Mouse (Mus musculus): ENCODE results near the gene Zswim8. TPM values are rescaled to one million over a fixed set of nuclear protein-coding genes. Genes with fewer than 3 reads are reported as not detected.

Gene Zswim8
- polyA plus RNA-seq, 1 experiment from 2014 or later: 47.7 TPM

GRCm38 (mm10) chr14:20713832-20714231, 6.5 kb downstream of the Zswim8 start:
- Histone ChIP-seq H3K36me3 (ENCODE audit: control insufficient read depth, insufficient read depth, low read length) (peaks cover 88% of the 10 kb centered on the region), H3K4me2 (ENCODE audit: low read length) (no peak overlapping the region), H3K4me3 (replicated peaks; ENCODE audit: low read depth, low read length) (no peak overlapping the region), H3K27ac (replicated peaks; ENCODE audit: low read depth, low read length) (no peak overlapping the region), H3K9ac (replicated peaks; ENCODE audit: low read length) (no peak overlapping the region), H3K9me3 (ENCODE audit: control insufficient read depth, low read length) (no peaks in the 10 kb centered on the region), H3K4me1 (ENCODE audit: control insufficient read depth, insufficient read depth, low read length) (peaks cover 9% of the 10 kb centered on the region), H3K27me3 (ENCODE audit: control insufficient read depth, insufficient read depth, low read length) (no peaks in the 10 kb centered on the region)
- ATAC-seq (ENCODE audit: low FRiP score, low TSS enrichment) (no peak), DNase-seq (no peak)
- 78% methylated on average over 11 of the region's 11 CpGs for WGBS

- no peaks in the 10 kb centered on the region for H3K27me3 ChIP-seq (ENCODE audit: control insufficient read depth, insufficient read depth, low read length)
- H3K9ac ChIP-seq (replicated peaks; ENCODE audit: low read length): no peak overlapping the region
- no peak overlapping the region for H3K4me2 ChIP-seq (ENCODE audit: low read length)
- H3K36me3 ChIP-seq (ENCODE audit: control insufficient read depth, insufficient read depth, low read length): peaks cover 100% of the 10 kb centered on the region
- 87% methylated on average over 10 of the region's 10 CpGs for WGBS
- no peak overlapping the region for H3K4me3 ChIP-seq (replicated peaks; ENCODE audit: low read depth, low read length)
- no peaks in the 10 kb centered on the region for H3K9me3 ChIP-seq (ENCODE audit: control insufficient read depth, low read length)
- no peak overlapping the region for H3K27ac ChIP-seq (replicated peaks; ENCODE audit: low read depth, low read length)
- ATAC-seq (ENCODE audit: low FRiP score, low TSS enrichment) (no peak), DNase-seq (no peak)
- H3K4me1 ChIP-seq (ENCODE audit: control insufficient read depth, insufficient read depth, low read length): no peaks in the 10 kb centered on the region
Observed at GRCm38 (mm10) chr14:20718443-20718842, 11.1 kb downstream of the Zswim8 start.

- DNase-seq (no peak), ATAC-seq (ENCODE audit: low FRiP score, low TSS enrichment) (no peak)
- Histone ChIP-seq H3K9me3 (ENCODE audit: control insufficient read depth, low read length) (no peaks in the 10 kb centered on the region), H3K9ac (replicated peaks; ENCODE audit: low read length) (no peak overlapping the region), H3K36me3 (ENCODE audit: control insufficient read depth, insufficient read depth, low read length) (peaks cover 99% of the 10 kb centered on the region), H3K4me2 (ENCODE audit: low read length) (no peak overlapping the region), H3K4me3 (replicated peaks; ENCODE audit: low read depth, low read length) (no peak overlapping the region), H3K4me1 (ENCODE audit: control insufficient read depth, insufficient read depth, low read length) (no peaks in the 10 kb centered on the region), H3K27me3 (ENCODE audit: control insufficient read depth, insufficient read depth, low read length) (no peaks in the 10 kb centered on the region), H3K27ac (replicated peaks; ENCODE audit: low read depth, low read length) (no peak overlapping the region)
- 98% methylated on average over 12 of the region's 12 CpGs for WGBS
Observed at GRCm38 (mm10) chr14:20719767-20720166, 12.4 kb downstream of the Zswim8 start.

- H3K4me1 ChIP-seq (ENCODE audit: control insufficient read depth, insufficient read depth, low read length): no peaks in the 10 kb centered on the region
- H3K27me3 ChIP-seq (ENCODE audit: control insufficient read depth, insufficient read depth, low read length): no peaks in the 10 kb centered on the region
- H3K9ac ChIP-seq (replicated peaks; ENCODE audit: low read length): no peak overlapping the region
- no peak overlapping the region for H3K4me3 ChIP-seq (replicated peaks; ENCODE audit: low read depth, low read length)
- H3K9me3 ChIP-seq (ENCODE audit: control insufficient read depth, low read length): no peaks in the 10 kb centered on the region
- no peak for DNase-seq
- no peak overlapping the region for H3K4me2 ChIP-seq (ENCODE audit: low read length)
- H3K36me3 ChIP-seq (ENCODE audit: control insufficient read depth, insufficient read depth, low read length): peaks cover 96% of the 10 kb centered on the region
- no peak overlapping the region for H3K27ac ChIP-seq (replicated peaks; ENCODE audit: low read depth, low read length)
- 90% methylated on average over 4 of the region's 4 CpGs for WGBS
- ATAC-seq (ENCODE audit: low FRiP score, low TSS enrichment): no peak
Observed at GRCm38 (mm10) chr14:20721371-20721770, 14.0 kb downstream of the Zswim8 start.

- Histone ChIP-seq H3K27ac (replicated peaks; ENCODE audit: low read depth, low read length) (no peak overlapping the region), H3K4me1 (ENCODE audit: control insufficient read depth, insufficient read depth, low read length) (no peaks in the 10 kb centered on the region), H3K4me2 (ENCODE audit: low read length) (no peak overlapping the region), H3K27me3 (ENCODE audit: control insufficient read depth, insufficient read depth, low read length) (no peaks in the 10 kb centered on the region), H3K36me3 (ENCODE audit: control insufficient read depth, insufficient read depth, low read length) (peaks cover 96% of the 10 kb centered on the region), H3K9ac (replicated peaks; ENCODE audit: low read length) (no peak overlapping the region), H3K9me3 (ENCODE audit: control insufficient read depth, low read length) (no peaks in the 10 kb centered on the region), H3K4me3 (replicated peaks; ENCODE audit: low read depth, low read length) (no peak overlapping the region)
- ATAC-seq (ENCODE audit: low FRiP score, low TSS enrichment) (no peak), DNase-seq (no peak)
- WGBS: 93% methylated on average over 12 of the region's 12 CpGs
Observed at GRCm38 (mm10) chr14:20723006-20723405, 15.7 kb downstream of the Zswim8 start.

- no peak overlapping the region for H3K9ac ChIP-seq (replicated peaks; ENCODE audit: low read length)
- WGBS: 29% methylated on average over 5 of the region's 5 CpGs
Observed at GRCm38 (mm10) chr14:20724043-20724442, 16.7 kb downstream of the Zswim8 start.

GRCm38 (mm10) chr14:20725660-20726339, 18.4 kb downstream of the Zswim8 start:
- H3K4me1 ChIP-seq (ENCODE audit: control insufficient read depth, insufficient read depth, low read length): no peaks in the 10 kb centered on the region
- H3K9me3 ChIP-seq (ENCODE audit: control insufficient read depth, low read length): no peaks in the 10 kb centered on the region
- WGBS: 90% methylated on average over 6 of the region's 6 CpGs
- DNase-seq (no peak), ATAC-seq (ENCODE audit: low FRiP score, low TSS enrichment) (no peak)
- H3K4me3 ChIP-seq (replicated peaks; ENCODE audit: low read depth, low read length): no peak overlapping the region
- no peaks in the 10 kb centered on the region for H3K27me3 ChIP-seq (ENCODE audit: control insufficient read depth, insufficient read depth, low read length)
- H3K27ac ChIP-seq (replicated peaks; ENCODE audit: low read depth, low read length): no peak overlapping the region
- H3K9ac ChIP-seq (replicated peaks; ENCODE audit: low read length): no peak overlapping the region
- peaks cover 93% of the 10 kb centered on the region for H3K36me3 ChIP-seq (ENCODE audit: control insufficient read depth, insufficient read depth, low read length)
- no peak overlapping the region for H3K4me2 ChIP-seq (ENCODE audit: low read length)

More at GRCm38 (mm10) chr14:20724043-20724442, 16.7 kb downstream of the Zswim8 start:
- H3K4me3 ChIP-seq (replicated peaks; ENCODE audit: low read depth, low read length): no peak overlapping the region
- no peaks in the 10 kb centered on the region for H3K9me3 ChIP-seq (ENCODE audit: control insufficient read depth, low read length)
- DNase-seq: peak; percentile 87
- no peaks in the 10 kb centered on the region for H3K27me3 ChIP-seq (ENCODE audit: control insufficient read depth, insufficient read depth, low read length)
- ATAC-seq (ENCODE audit: low FRiP score, low TSS enrichment): peak; percentile 8; the same call in 1 of the 2 replicates
- no peak overlapping the region for H3K4me2 ChIP-seq (ENCODE audit: low read length)
- no peaks in the 10 kb centered on the region for H3K4me1 ChIP-seq (ENCODE audit: control insufficient read depth, insufficient read depth, low read length)
- H3K27ac ChIP-seq (replicated peaks; ENCODE audit: low read depth, low read length): no peak overlapping the region
- H3K36me3 ChIP-seq (ENCODE audit: control insufficient read depth, insufficient read depth, low read length): peaks cover 96% of the 10 kb centered on the region

GRCm38 (mm10) chr14:20729871-20730270, 22.5 kb downstream of the Zswim8 start:
- H3K27me3 ChIP-seq (ENCODE audit: control insufficient read depth, insufficient read depth, low read length): no peaks in the 10 kb centered on the region
- H3K27ac ChIP-seq (replicated peaks; ENCODE audit: low read depth, low read length): no peak overlapping the region
- 93% methylated on average over 9 of the region's 9 CpGs for WGBS
- DNase-seq: no peak
- no peak overlapping the region for H3K4me2 ChIP-seq (ENCODE audit: low read length)
- H3K9me3 ChIP-seq (ENCODE audit: control insufficient read depth, low read length): no peaks in the 10 kb centered on the region
- H3K4me1 ChIP-seq (ENCODE audit: control insufficient read depth, insufficient read depth, low read length): peaks cover 7% of the 10 kb centered on the region
- no peak overlapping the region for H3K9ac ChIP-seq (replicated peaks; ENCODE audit: low read length)
- peaks cover 53% of the 10 kb centered on the region for H3K36me3 ChIP-seq (ENCODE audit: control insufficient read depth, insufficient read depth, low read length)
- ATAC-seq (ENCODE audit: low FRiP score, low TSS enrichment): no peak
- no peak overlapping the region for H3K4me3 ChIP-seq (replicated peaks; ENCODE audit: low read depth, low read length)

GRCm38 (mm10) chr14:20730853-20731602, 23.7 kb downstream of the Zswim8 start:
- Histone ChIP-seq H3K36me3 (ENCODE audit: control insufficient read depth, insufficient read depth, low read length) (peaks cover 46% of the 10 kb centered on the region), H3K9me3 (ENCODE audit: control insufficient read depth, low read length) (no peaks in the 10 kb centered on the region), H3K9ac (replicated peaks; ENCODE audit: low read length) (no peak overlapping the region), H3K27me3 (ENCODE audit: control insufficient read depth, insufficient read depth, low read length) (no peaks in the 10 kb centered on the region), H3K4me3 (replicated peaks; ENCODE audit: low read depth, low read length) (no peak overlapping the region), H3K27ac (replicated peaks; ENCODE audit: low read depth, low read length) (no peak overlapping the region), H3K4me1 (ENCODE audit: control insufficient read depth, insufficient read depth, low read length) (peaks cover 7% of the 10 kb centered on the region), H3K4me2 (ENCODE audit: low read length) (no peak overlapping the region)
- DNase-seq: no peak
- ATAC-seq (ENCODE audit: low FRiP score, low TSS enrichment): no peak
- 94% methylated on average over 9 of the region's 9 CpGs for WGBS
